Mouse (Mus musculus) right cerebral cortex, adult 2 months (tissue): ENCODE data around the gene Gmppb.

Experiments
- DNase-seq, 2 experiments: peaks; one replicate each; pipeline ENCODE4 v3.0.0; 2021 to 2022; ENCODE audit warnings: low spot score in 2 of 2

The Gmppb gene

DNA sequence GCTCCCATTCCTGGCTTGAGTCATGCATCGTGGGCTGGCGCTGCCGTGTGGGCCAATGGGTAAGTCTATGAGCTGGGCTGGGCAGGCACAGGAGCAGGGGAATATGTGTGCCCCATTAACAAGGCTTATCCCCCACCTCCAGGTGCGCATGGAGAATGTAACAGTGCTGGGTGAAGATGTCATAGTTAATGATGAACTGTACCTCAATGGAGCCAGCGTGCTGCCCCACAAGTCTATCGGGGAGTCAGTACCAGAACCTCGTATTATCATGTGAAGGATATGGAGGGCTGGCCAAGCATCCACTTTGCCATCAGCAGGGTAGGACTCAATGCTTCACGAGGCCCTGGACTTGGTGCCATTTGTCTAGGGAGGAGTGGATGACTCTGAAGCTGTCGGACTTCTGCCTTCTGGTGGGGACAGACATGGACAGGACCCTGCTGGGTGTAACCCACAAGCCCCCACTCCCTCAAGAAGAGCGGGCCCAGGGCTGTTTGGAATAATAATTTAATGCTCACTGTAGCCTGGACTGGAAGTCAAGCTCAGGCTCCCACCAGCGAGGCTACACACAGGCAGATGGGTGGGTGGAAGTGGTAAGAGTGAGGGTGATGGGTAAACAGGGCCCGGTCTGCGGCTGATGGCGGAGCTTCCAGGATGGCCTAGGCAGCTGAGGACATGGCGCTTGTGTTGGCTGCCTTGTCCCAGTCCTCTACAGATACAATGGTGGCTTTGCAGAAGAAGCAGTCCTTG is 2.3 kb downstream of the Gmppb start:
- DNase-seq = no peak

DNA sequence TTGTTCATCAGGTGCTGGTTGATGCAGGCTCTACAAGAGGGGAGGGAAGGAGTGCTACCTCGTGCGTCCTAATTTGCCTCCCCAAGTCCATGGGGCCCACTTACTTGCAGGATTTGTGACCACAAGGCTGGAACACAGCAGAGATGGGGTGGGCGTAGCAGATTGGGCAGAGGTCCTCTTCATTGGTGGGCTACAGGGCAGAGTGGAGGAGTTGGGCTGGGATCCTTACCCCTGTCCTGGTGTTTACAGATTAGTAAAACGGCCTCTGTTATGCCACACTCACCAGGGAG is 2.8 kb downstream of the Gmppb start:
- no peak for DNase-seq

DNA sequence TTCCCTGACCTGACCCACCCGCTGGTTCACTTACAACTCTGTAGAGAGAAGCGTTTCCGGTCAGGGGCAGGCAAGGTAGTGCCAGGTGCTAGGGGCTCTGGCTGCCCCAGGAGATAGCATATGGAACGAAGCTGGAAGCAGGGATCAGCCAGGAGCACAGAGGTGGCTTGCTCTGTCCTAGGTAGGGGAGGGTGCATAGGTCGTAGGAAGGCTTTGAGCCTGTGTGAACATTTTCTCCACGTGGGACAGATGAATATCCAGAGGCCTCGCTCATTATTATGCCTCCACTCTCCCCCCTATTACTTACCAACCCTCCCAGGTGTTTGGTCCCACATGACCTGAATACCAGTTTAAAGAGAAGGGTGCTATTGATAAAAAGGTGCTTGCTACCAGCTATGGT is 3.4 kb downstream of the Gmppb start:
- no peak for DNase-seq

DNA sequence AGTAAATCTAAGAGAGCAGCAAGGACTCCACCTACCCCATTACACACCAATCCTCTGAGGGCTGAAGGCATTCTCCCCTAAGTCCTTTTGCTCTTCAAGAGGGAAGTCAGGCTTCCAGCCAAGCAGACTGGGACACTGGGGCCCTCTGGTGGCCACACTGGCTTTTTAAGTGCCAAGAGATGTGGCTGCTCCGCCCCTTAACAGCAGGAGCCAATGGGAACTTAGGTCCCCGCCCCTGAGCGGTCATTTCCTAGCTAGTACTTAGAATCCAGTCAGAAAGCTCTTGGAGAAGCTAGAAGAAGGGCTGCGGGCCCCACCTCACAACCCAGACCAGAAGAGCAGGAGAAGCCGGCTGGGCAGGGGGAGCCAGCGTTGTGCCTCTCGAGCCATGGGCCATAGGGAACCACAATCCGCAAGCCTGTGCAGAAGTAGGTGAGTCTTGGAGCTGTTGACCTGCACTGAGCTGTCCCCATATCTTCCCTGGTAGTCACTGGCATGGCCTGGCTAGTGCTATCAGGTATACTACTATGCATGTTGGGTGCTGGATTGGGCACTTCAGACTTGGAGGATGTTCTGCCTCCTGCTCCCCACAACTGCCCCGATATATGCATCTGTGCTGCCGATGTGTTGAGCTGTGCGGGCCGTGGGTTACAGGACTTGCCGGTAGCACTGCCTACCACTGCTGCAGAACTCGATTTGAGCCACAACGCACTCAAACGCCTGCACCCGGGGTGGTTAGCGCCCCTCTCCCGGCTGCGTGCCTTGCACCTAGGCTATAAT is 4.0 kb downstream of the Gmppb start, which contains the start of gene Amigo3:
TSS of gene Amigo3 (plus strand) at position 275 of the 780 bp plus-strand sequence.
- DNase-seq = peak; percentile 98 to 99

DNA sequence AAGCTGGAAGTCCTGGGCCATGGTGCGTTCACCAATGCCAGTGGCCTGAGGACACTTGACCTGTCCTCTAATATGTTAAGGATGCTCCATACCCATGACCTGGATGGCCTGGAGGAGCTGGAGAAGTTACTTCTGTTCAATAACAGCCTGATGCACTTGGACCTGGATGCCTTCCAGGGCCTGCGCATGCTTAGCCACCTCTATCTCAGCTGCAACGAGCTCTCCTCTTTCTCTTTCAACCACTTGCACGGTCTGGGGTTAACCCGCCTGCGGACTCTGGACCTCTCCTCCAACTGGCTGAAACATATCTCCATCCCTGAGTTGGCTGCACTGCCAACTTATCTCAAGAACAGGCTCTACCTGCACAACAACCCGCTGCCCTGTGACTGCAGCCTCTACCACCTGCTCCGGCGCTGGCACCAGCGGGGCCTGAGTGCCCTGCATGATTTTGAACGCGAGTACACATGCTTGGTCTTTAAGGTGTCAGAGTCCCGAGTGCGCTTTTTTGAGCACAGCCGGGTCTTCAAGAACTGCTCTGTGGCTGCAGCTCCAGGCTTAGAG is 4.7 kb downstream of the Gmppb start:
- DNase-seq = no peak

DNA sequence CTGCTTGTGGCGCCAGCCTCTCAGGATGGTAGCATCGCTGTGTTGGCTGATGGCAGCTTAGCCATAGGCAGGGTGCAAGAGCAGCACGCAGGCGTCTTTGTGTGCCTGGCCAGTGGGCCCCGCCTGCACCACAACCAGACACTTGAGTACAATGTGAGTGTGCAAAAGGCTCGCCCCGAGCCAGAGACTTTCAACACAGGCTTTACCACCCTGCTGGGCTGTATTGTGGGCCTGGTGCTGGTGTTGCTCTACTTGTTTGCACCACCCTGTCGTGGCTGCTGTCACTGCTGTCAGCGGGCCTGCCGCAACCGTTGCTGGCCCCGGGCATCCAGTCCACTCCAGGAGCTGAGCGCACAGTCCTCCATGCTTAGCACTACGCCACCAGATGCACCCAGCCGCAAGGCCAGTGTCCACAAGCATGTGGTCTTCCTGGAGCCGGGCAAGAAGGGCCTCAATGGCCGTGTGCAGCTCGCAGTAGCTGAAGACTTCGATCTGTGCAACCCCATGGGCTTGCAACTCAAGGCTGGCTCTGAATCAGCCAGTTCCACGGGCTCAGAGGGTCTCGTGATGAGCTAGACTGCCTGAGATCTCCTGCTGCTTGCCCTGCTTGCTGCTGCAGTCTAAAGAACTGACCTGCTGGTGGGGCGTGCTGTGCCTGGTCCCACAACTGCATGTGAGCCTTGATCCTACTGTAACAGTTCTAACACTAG is 5.4 kb downstream of the Gmppb start:
- no peak for DNase-seq

DNA sequence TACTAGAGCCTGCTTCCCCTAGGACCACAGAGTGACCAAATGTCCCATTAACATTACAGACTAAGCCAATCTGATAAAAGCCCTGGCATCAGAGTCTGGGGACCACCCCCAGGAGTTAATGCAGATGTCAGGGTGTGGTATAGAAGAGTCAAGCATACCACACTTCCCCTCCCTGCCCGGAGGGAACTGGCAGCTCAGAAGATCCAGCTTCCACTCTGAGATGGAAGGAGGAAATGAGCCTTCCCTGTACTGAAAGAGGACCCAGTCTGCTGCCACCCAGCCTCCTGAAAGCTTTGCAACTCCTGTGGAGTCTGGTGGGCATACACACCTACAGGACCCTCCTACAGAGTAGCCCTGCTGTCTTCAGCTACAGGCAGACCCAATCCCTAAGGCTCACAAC is 6.0 kb downstream of the Gmppb start:
- no peak for DNase-seq

DNA sequence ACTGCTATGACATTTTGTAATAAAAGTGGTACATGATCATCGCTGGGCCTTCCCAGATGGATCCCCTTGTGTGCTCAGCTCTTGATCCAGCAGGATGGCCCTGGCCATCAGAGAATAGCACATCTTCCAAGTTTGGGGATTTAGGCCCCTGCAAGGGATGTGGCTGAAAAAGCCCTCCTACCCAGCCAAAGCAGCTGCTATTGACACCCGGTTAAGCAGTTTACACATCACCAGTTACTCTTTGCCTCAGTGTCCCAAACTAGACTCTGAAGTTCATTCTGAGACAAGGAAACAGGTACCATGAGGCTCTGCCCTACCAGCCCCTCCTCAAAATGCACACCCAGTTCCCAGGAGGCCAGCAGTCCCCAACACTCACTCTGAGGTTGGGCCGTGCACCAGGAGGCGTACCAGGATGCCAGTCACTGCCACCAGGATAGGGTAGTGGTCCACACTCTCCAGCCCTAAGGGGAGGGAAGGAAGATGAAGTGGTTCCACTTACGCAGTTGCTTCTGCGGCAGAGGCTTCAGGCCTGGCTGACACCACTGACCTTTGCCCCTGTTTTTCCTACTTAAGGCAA is 6.7 kb downstream of the Gmppb start:
- no peak for DNase-seq

DNA sequence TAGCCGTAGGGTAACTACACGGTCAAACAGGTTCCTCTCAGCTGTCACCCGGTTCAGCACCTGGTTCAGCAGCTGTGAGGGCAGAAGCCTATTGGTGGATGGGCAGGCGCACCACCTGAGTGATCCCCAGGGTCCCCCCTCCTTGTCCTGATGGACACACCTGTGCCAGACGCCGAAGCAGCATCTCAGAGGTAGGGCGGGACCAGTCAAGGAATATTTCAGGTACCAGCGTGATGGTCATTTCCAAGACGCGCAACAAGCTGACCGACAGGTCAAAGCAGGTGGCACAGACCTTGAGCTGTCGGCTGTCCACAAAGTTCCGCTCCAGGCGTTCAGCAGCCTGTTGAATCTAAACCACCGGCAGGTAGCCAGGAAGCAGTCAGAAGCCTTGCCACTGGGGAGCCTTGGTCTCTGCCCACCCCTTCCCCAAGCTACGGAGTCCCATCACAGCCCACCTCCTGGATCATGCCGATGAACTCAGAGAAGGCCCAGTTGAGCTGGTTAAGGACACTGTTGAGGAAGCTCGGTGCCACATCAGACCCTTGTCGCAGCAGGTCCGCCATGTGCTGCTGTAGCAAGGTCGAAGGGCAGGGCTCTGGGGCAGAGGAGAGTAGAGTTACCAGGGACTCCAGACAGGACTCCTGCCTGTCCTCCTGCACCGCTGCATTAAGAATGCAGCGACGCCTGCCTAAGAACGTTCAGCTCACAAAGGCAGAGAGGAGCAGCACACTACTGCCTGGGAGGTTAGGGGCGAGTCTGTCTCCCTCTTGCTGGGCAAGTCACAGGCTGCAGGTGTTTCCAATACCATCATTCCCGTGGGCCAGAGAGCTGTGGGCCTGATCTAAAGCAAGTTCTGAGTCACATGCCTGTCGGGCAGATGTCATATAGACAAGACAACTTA is 7.6 kb downstream of the Gmppb start:
- no peak for DNase-seq

DNA sequence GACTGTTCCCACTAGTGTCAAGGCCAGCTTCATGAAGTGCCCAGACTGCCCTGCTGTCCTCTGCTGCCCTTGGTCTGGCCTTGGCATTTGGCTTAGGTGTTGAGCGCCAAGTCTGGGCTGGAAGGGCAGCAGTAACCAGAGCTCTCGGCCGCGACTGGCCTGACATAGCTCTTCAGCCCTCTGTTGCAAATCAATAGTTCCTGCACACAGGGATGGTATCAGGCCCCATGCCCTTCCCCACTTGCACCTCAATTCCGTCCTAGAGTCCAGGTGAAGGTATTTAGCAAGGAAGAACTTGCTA is 8.2 kb downstream of the Gmppb start:
- no peak for DNase-seq

DNA sequence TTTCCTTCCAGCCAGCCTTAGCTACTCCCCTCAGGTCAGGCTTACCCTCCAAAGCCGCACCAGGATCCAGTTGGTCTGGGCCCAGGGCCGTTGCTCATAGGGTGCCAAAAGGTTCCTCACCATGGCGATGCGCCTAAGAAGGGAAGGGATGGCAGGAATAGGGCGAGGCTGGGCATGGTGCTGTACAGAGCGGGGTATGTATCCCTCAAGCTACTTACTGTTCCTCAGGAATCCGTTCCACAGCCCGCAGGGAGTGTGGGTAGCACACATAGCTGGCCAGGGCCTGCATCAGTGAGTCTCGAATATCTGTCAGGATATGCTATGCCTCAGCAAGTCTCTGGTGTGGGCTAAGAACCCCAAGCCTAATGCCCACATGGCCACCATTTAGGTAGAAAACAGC is 9.2 kb downstream of the Gmppb start:
- no peak for DNase-seq

DNA sequence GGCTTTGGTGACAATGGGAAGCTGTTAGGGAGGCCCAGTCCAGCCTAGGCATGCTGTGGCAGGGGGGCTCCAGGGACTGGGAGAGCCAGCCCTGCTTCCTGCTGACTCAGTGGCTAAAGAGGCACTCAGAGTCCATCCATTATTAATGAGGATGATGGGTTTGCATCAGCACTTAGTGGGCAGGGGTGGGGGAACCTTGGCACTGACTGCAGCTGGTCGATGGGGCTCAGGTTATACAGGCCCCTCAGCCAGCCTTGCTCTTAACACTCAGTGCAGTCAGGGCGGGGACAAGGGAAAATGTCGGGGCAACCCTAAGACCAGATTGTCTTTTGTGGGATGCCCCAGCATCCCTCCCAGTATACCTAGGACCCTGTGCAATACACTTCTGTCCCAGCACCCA is 13.1 kb downstream of the Gmppb start:
- DNase-seq = no peak

DNA sequence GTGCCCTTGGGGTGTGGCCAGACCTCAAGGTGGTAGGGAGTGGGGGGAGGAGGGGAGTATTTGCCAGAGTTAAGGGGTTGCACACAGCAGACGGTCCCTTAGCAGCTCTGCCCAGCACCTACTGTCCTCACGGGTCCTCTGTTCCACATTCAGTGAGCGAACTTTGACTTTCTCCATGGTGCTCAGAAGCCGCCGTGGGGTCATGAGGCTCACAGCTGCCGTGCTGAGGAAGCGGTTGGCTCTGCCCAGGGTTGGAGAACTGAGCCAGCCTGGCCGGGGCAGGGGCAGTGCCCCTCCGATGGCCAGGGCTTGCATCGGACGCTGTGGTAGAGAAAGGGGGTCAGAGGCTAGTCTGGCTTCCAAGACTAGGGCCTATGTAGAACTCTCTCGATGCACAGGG is 14.3 kb downstream of the Gmppb start:
- DNase-seq = no peak

DNA sequence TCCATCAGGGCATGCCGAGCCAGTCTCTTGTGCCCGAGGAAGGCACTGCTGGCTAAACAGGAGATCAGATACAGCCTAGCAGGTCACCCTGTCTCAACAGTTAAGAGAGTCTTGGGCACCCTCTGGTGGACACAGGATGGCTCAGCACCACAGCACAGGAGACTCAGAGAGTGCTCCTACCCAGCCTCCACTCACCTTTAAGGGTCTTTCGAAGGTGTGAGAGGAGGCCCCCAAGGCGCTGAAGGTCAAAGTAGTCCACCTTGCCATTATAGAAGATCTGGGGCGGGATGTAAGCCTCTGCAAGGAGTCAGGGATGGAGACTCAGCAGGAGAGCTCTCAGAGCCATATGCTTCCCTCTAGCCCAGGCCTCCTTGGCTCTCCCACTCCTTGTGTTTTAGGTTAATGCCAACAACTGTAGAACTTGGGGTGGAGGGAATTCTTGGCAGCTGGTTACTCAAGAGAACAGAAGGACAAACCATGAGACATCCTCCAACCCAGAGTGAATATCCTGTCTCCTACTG is 16.5 kb downstream of the Gmppb start:
- DNase-seq = peak; percentile 70 to 79

DNA sequence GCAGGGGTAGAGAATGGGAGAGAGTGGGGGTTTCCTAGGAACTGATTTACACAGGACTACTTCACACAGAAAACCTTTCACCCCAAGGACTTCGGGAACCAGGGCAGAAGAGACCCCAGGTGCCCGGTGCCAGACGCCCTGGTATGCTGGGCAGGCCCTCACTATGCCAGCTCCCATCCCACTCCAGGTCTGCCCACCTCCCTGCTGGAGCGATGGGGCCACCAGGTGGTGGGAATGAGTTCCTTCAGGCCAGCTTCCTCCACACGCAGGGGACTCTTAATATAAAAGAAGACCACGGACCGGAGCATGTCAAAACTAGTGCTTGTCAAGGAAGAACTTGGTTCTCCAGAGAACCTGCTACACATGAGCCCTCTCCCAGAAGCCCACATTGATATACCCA is 18.2 kb downstream of the Gmppb start:
- no peak for DNase-seq

DNA sequence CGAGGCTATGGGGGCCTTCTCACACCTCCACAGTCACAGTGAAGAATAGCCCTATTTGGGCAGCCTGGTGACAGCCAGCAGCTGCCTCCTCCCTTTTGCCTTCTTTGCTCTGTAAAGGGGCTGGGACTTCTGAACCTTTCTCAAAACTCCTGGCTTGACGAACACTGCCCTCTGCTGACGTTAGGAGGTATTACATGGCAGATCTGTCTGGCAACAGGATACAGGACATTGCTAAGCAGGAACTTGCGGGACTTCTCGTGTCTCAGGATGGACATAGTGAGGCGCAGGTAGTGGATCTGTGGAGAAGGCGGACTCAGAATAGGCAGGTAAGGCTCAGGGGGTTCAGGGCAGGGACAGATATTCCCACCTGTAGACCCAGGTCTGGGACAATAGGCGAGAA is 18.9 kb downstream of the Gmppb start:
- peak; percentile 84 to 91 for DNase-seq

DNA sequence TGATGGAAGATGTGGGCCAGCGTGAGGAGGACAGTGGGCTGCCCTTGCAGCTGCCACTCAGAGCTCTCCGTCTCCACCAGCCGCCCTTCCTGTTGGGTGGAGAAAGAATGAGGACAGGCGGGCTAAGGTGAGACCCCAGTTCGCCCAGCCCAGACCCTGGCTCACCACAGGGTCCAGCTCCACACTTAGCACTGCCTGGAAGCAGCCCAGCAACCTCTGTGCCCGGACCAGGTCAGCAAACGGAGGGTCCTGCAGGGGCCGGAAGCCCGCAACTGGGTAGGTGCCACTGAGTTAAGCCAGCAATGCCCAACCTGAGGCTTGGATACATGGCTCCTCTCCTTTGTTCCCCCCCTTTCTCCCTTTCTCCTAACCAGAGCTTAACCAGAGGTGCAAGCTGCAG is 20.0 kb downstream of the Gmppb start:
- no peak for DNase-seq

DNA sequence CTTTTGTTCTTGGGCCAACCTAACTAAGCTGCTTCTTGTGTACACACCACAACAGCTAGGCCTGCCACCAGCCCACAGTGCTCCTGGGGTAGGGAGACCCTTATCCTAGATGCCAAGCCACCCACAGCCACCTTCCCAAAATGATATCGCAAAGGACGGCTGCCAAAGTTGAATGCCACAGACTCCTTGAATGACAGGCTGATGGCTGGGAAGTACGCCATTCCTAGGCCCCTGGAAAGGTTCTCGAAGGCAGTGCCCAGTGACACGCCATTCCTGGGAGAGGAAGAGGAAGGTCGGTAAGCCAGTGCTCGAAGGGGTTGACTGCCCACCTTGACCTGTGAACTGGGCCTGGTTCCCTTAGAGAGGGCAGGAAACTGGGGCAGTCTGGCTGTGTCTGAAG is 20.5 kb downstream of the Gmppb start:
- DNase-seq = no peak

DNA sequence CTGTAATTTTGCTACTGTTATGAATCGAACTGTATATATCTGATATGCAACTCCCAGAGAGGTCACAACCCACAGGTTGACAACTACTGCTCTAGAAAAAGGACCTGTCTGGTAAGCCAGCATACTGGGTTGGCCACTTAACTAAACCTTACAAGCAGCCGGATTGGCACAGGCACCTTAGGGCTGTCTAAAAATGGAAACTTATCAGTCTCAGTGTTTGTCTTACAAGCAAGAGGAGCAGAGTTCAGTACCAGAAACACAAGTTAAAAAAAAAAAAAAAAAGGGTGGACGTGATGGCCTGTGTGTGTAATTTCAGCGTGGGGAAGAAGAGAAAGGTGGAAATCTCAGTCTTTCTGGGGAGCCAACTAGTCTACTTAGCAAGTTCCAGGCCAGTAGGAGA is 22.8 kb downstream of the Gmppb start:
- DNase-seq = no peak

DNA sequence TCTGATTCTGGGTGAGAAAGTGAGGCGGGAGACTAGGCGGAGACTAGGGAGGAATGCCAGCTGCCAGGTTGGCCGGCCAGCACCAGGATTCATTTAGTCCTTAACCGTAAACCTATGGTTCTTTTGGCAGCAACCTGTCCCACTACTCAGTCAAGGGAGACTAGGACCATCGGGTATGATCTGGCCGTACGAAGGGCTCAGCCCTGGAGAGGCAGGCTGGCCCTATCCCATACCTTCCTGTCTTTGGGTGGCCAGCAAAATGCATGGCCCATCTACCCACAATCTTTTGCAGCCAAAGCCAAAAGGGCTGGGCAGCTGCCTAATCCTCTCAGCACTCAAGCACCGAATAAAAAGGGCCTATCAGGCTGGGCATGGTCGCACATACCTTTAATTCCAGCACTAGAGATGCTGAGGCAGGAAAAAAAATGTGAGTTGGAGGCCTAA is 23.5 kb downstream of the Gmppb start:
- no peak for DNase-seq
